Comparison of ENCODE assay signal across 15 mouse cellular contexts in the genomic region with DNA sequence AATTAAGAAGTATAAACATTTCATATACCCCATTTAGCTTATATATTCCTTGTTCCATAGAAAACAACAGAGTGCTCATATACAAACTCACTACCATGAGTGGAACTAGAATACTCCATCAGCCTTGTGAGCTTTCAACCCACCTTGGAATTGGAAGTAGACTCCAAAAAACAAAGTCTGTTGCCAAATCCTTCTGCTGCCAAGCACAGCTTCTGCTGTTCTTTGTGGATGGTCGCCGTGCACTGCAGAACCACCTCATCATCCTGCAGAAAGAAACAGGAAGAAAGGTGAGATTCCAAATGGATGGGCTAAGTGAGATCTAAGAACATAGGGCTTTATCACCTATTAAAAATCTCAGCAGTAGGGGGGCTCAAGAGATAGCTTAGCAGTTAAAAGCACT.
"Had no signal": no experiment of that assay in that cellular context is flagged by ENCODE, and none has a peak within 500 bp of the region (broad histone marks: within the 10 kb centered on the region; RNA-seq: fewer than 3 reads in every experiment).

No protein-coding gene starts in this region.

- H3K36me3 ChIP-seq: lung, embryonic 15.5 days; midbrain, embryonic 13.5 days; midbrain, embryonic 15.5 days; neural tube, embryonic 12.5 days; stomach, embryonic 15.5 days had no signal

- H3K4me1 ChIP-seq: lung, embryonic 15.5 days; megakaryocyte, embryonic 14.5 days; midbrain, embryonic 13.5 days; midbrain, embryonic 15.5 days; neural tube, embryonic 12.5 days; stomach, embryonic 15.5 days had no signal

- DNase-seq: lung, adult 2 months; lung, postnatal 14 days; lung, postnatal 36 days; right cerebral cortex, postnatal 14 days; thymus, adult 2 months; thymus, postnatal 25 days; thymus, postnatal 4 days had no signal

- H3K4me3 ChIP-seq: lung, embryonic 15.5 days; megakaryocyte, embryonic 14.5 days; midbrain, embryonic 13.5 days; midbrain, embryonic 15.5 days; neural tube, embryonic 12.5 days; stomach, embryonic 15.5 days had no signal

- H3K27me3 ChIP-seq: lung, embryonic 15.5 days; megakaryocyte, embryonic 14.5 days; midbrain, embryonic 13.5 days; midbrain, embryonic 15.5 days; neural tube, embryonic 12.5 days; stomach, embryonic 15.5 days had no signal

- H3K9me3 ChIP-seq: lung, embryonic 15.5 days; midbrain, embryonic 13.5 days; midbrain, embryonic 15.5 days; neural tube, embryonic 12.5 days; stomach, embryonic 15.5 days had no signal

- H3K27ac ChIP-seq: lung, embryonic 15.5 days; macrophage; midbrain, embryonic 13.5 days; midbrain, embryonic 15.5 days; neural tube, embryonic 12.5 days; stomach, embryonic 15.5 days; stomach, postnatal 0 days had no signal
